Mouse (Mus musculus): ENCODE measurements around the gene Snd1.

Gene Snd1

GRCm38 (mm10) chr6:28771331-28771730 is 296.4 kb downstream of the Snd1 start:
- in situ Hi-C loops (cut with MboI; ENCODE audit: unreplicated experiment in 2 of 2), result no loop called here

- in situ Hi-C loops (cut with MboI; ENCODE audit: unreplicated experiment in 2 of 2), result no loop called here
Measured at GRCm38 (mm10) chr6:28781696-28782095, 306.8 kb downstream of the Snd1 start.

- in situ Hi-C loops (cut with MboI; ENCODE audit: unreplicated experiment in 2 of 2), result no loop called here
Measured at GRCm38 (mm10) chr6:28783082-28783647, 308.2 kb downstream of the Snd1 start.

- in situ Hi-C loops (cut with MboI; ENCODE audit: unreplicated experiment in 2 of 2), result no loop called here
Measured at GRCm38 (mm10) chr6:28783953-28784352, 309.0 kb downstream of the Snd1 start.

GRCm38 (mm10) chr6:28785770-28786169 is 310.8 kb downstream of the Snd1 start:
- in situ Hi-C loops (cut with MboI; ENCODE audit: unreplicated experiment in 2 of 2), result no loop called here

- in situ Hi-C loops (cut with MboI; ENCODE audit: unreplicated experiment in 2 of 2), result no loop called here
Measured at GRCm38 (mm10) chr6:28787133-28787532, 312.2 kb downstream of the Snd1 start.

- in situ Hi-C loops (cut with MboI; ENCODE audit: unreplicated experiment in 2 of 2), result no loop called here
Measured at GRCm38 (mm10) chr6:28789685-28790084, 314.7 kb downstream of the Snd1 start.

GRCm38 (mm10) chr6:28791183-28791582 is 316.2 kb downstream of the Snd1 start:
- in situ Hi-C loops (cut with MboI; ENCODE audit: unreplicated experiment in 2 of 2), result no loop called here

GRCm38 (mm10) chr6:28791809-28792208 is 316.9 kb downstream of the Snd1 start:
- in situ Hi-C loops (cut with MboI; ENCODE audit: unreplicated experiment in 2 of 2), result no loop called here

- in situ Hi-C loops (cut with MboI; ENCODE audit: unreplicated experiment in 2 of 2), result no loop called here
Measured at GRCm38 (mm10) chr6:28795380-28795779, 320.4 kb downstream of the Snd1 start.

GRCm38 (mm10) chr6:28795792-28796515 is 321.0 kb downstream of the Snd1 start:
- in situ Hi-C loops (cut with MboI; ENCODE audit: unreplicated experiment in 2 of 2), result no loop called here

- in situ Hi-C loops (cut with MboI; ENCODE audit: unreplicated experiment in 2 of 2), result no loop called here
Measured at GRCm38 (mm10) chr6:28799818-28800217, 324.9 kb downstream of the Snd1 start.

GRCm38 (mm10) chr6:28800976-28801375 is 326.0 kb downstream of the Snd1 start:
- in situ Hi-C loops (cut with MboI; ENCODE audit: unreplicated experiment in 2 of 2), result no loop called here

GRCm38 (mm10) chr6:28803678-28804279 is 328.8 kb downstream of the Snd1 start:
- in situ Hi-C loops (cut with MboI; ENCODE audit: unreplicated experiment in 2 of 2), result no loop called here

- in situ Hi-C loops (cut with MboI; ENCODE audit: unreplicated experiment in 2 of 2), result no loop called here
Measured at GRCm38 (mm10) chr6:28804751-28805150, 329.8 kb downstream of the Snd1 start.

- in situ Hi-C loops (cut with MboI; ENCODE audit: unreplicated experiment in 2 of 2), result no loop called here
Measured at GRCm38 (mm10) chr6:28813057-28813456, 338.1 kb downstream of the Snd1 start.

GRCm38 (mm10) chr6:28814895-28815294 is 340.0 kb downstream of the Snd1 start:
- in situ Hi-C loops (cut with MboI; ENCODE audit: unreplicated experiment in 2 of 2), result no loop called here

- in situ Hi-C loops (cut with MboI; ENCODE audit: unreplicated experiment in 2 of 2), result no loop called here
Measured at GRCm38 (mm10) chr6:28817039-28817438, 342.1 kb downstream of the Snd1 start.

GRCm38 (mm10) chr6:28819509-28820358 is 344.8 kb downstream of the Snd1 start:
- in situ Hi-C loops (cut with MboI; ENCODE audit: unreplicated experiment in 2 of 2), result no loop called here

GRCm38 (mm10) chr6:28822296-28822695 is 347.4 kb downstream of the Snd1 start:
- in situ Hi-C loops (cut with MboI; ENCODE audit: unreplicated experiment in 2 of 2), result no loop called here

- in situ Hi-C loops (cut with MboI; ENCODE audit: unreplicated experiment in 2 of 2), result no loop called here
Measured at GRCm38 (mm10) chr6:28823375-28823774, 348.4 kb downstream of the Snd1 start.

Measured in v-Abl transformed pro-B cells (cell line).